Mouse (Mus musculus): ENCODE results near the gene Ccn5. TPM values are rescaled to one million over a fixed set of nuclear protein-coding genes. Genes with fewer than 3 reads are reported as not detected.
A peak's percentile ranks its signal among the peaks of the same experiment; 100 is the strongest.

Ccn5 gene
- polyA plus RNA-seq, 1 experiment from 2014 or later: not detected

DNA sequence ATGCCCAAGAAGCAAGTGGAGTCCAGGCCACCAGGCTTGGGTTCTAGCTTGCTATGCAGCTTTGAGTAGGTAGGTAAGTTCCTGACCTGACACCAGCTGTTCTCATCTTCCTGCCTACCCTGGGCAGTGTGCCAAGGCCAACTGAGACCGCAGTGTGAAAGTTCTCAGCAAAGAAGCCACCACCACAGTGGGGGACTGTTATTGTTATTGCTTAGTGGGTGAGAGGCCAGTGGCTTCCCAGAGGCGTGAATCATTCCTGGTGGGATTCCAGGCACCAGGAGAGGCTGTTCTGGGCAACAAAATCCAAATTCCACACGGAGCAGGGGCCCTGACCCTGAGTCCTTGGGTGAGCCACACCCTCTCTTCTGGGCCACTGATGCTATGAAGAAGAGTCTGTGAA is 19.8 kb upstream of the Ccn5 start:
- Histone ChIP-seq H3K36me3 (replicated peaks; ENCODE audit: control insufficient read depth, insufficient read depth) (no peaks in the 10 kb centered on the region), H3K4me1 (replicated peaks; ENCODE audit: control insufficient read depth, insufficient read depth, low read length) (no peaks in the 10 kb centered on the region), H3K27me3 (ENCODE audit: control insufficient read depth, insufficient read depth, low read length) (no peaks in the 10 kb centered on the region), H3K9me3 (ENCODE audit: control insufficient read depth, low read length) (no peaks in the 10 kb centered on the region), H3K9ac (no peak overlapping the region), H3K4me3 (replicated peaks; ENCODE audit: low read length) (no peak overlapping the region), H3K27ac (no peak overlapping the region), H3K4me2 (replicated peaks) (no peak overlapping the region)
- ATAC-seq (ENCODE audit: low FRiP score): no peak
- 22% methylated on average over 3 of the region's 3 CpGs for WGBS
- no peak for DNase-seq (ENCODE audit: low spot score)

DNA sequence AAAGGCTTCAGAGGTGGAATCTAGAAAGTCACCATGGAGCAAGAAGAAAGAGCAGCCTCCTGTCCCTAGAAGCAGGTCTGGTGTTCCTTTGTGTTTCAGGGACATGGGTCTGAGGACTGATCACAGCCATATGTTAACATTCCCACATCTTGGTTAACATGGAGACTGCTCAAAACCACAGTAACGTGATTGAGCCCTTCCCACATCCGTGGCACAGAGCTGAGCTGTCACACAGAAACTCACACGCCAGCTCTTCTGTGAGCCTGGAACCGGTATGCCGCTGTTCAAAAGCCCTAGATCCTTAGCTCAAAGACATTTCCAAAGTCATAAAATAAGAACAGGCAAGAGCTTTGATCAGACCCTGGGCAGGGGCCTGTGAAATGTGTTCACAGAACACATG is 19.3 kb upstream of the Ccn5 start:
- Histone ChIP-seq H3K27me3 (ENCODE audit: control insufficient read depth, insufficient read depth, low read length) (no peaks in the 10 kb centered on the region), H3K9ac (no peak overlapping the region), H3K4me3 (replicated peaks; ENCODE audit: low read length) (no peak overlapping the region), H3K27ac (no peak overlapping the region), H3K4me1 (replicated peaks; ENCODE audit: control insufficient read depth, insufficient read depth, low read length) (no peaks in the 10 kb centered on the region), H3K4me2 (replicated peaks) (no peak overlapping the region), H3K36me3 (replicated peaks; ENCODE audit: control insufficient read depth, insufficient read depth) (no peaks in the 10 kb centered on the region), H3K9me3 (ENCODE audit: control insufficient read depth, low read length) (no peaks in the 10 kb centered on the region)
- no peak for DNase-seq (ENCODE audit: low spot score)
- ATAC-seq (ENCODE audit: low FRiP score): no peak
- WGBS: 87% methylated on average over 5 of the region's 5 CpGs

DNA sequence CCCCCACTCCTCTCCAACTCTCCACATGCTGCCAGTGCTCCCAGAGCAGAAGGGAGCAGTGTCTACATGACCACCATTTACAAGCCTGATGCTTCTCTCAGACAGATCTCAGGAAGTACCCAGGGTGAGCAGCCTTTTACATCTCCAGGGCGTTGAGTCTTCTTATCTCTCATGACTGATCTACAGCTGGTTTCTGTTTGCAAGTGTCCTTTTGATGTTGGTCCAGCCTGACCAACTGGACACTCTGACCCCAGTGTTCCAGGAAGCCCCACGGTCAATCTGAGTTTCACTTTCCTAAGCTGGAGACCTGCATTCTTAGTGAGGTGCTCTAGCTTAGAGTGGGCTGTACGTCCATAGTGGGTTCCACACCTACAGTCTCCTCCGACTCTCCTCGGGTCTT is 16.8 kb upstream of the Ccn5 start:
- no peaks in the 10 kb centered on the region for H3K4me1 ChIP-seq (replicated peaks; ENCODE audit: control insufficient read depth, insufficient read depth, low read length)
- no peaks in the 10 kb centered on the region for H3K27me3 ChIP-seq (ENCODE audit: control insufficient read depth, insufficient read depth, low read length)
- H3K4me2 ChIP-seq (replicated peaks): no peak overlapping the region
- DNase-seq (ENCODE audit: low spot score) (no peak), ATAC-seq (ENCODE audit: low FRiP score) (no peak)
- no peak overlapping the region for H3K4me3 ChIP-seq (replicated peaks; ENCODE audit: low read length)
- 79% methylated on average over 5 of the region's 5 CpGs for WGBS
- H3K9ac ChIP-seq: no peak overlapping the region
- H3K9me3 ChIP-seq (ENCODE audit: control insufficient read depth, low read length): no peaks in the 10 kb centered on the region
- no peaks in the 10 kb centered on the region for H3K36me3 ChIP-seq (replicated peaks; ENCODE audit: control insufficient read depth, insufficient read depth)
- no peak overlapping the region for H3K27ac ChIP-seq

DNA sequence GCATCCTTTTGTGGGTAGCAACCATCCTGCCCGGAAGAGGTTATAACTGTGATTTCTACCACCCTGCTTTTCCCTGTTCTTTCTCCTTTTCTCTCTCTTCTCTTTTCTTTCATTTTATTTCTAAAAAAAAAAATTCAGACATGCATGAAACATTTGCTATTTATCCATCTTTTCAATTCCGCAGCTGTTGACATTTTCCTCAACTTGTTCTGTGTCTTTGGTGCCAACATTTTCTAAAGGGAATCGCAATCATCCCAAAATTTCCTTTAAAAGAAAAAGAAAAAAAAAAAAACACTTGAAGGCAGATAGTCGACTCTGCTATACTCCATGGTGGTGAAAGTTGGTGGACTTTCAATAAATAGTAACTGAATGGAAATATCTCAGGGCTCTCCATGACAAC is 11.5 kb upstream of the Ccn5 start:
- Histone ChIP-seq H3K9me3 (ENCODE audit: control insufficient read depth, low read length) (no peaks in the 10 kb centered on the region), H3K27me3 (ENCODE audit: control insufficient read depth, insufficient read depth, low read length) (no peaks in the 10 kb centered on the region), H3K4me1 (replicated peaks; ENCODE audit: control insufficient read depth, insufficient read depth, low read length) (no peaks in the 10 kb centered on the region), H3K4me3 (replicated peaks; ENCODE audit: low read length) (no peak overlapping the region), H3K9ac (no peak overlapping the region), H3K27ac (no peak overlapping the region), H3K36me3 (replicated peaks; ENCODE audit: control insufficient read depth, insufficient read depth) (no peaks in the 10 kb centered on the region), H3K4me2 (replicated peaks) (no peak overlapping the region)
- WGBS: 88% methylated on average over 4 of the region's 4 CpGs
- DNase-seq (ENCODE audit: low spot score): no peak
- ATAC-seq (ENCODE audit: low FRiP score): no peak

DNA sequence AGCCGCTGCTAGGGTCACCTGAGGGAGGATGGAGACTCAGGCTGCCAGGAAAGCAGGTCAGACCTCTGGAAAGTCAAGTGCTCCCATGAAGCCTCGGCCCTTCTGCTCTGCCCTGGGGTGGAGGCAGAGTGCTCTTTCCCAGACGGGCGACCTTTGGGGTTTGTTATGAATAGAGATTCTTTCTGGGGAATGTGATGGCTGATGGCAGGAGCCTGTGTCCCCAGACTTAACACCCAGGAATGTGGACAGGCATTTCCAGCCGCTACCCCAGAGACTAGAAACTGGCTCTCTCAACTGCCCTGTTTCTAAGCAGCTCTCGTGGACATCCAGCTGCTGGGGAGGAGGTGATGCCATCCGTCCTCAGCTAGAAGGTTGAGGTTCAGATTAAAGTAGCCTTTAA is 11.0 kb upstream of the Ccn5 start:
- ATAC-seq (ENCODE audit: low FRiP score) (no peak), DNase-seq (ENCODE audit: low spot score) (no peak)
- 67% methylated on average over 7 of the region's 7 CpGs for WGBS
- Histone ChIP-seq H3K4me3 (replicated peaks; ENCODE audit: low read length) (no peak overlapping the region), H3K27me3 (ENCODE audit: control insufficient read depth, insufficient read depth, low read length) (no peaks in the 10 kb centered on the region), H3K9me3 (ENCODE audit: control insufficient read depth, low read length) (no peaks in the 10 kb centered on the region), H3K27ac (no peak overlapping the region), H3K36me3 (replicated peaks; ENCODE audit: control insufficient read depth, insufficient read depth) (no peaks in the 10 kb centered on the region), H3K4me2 (replicated peaks) (no peak overlapping the region), H3K4me1 (replicated peaks; ENCODE audit: control insufficient read depth, insufficient read depth, low read length) (no peaks in the 10 kb centered on the region), H3K9ac (no peak overlapping the region)

DNA sequence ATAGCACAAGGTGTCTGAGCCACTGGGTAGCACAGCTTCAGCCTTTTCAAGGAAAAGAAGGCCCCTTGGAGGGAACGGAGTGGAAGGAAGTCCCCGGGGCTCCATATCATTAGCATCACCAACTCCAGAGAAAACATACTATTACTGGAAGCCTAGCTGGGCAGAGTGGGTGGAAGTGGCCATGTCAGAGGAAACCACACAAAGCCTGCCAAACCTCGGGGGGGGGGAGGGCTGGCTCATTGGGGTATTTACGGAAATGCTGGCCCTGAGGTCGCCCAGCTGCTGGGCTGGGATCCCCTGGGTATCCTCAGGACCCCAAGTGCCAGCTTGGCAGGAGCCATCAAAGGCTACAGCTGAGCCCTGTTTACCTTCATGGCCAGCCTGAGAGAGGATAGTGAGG is 7.6 kb upstream of the Ccn5 start:
- Histone ChIP-seq H3K9ac (no peak overlapping the region), H3K4me1 (replicated peaks; ENCODE audit: control insufficient read depth, insufficient read depth, low read length) (no peaks in the 10 kb centered on the region), H3K4me2 (replicated peaks) (no peak overlapping the region), H3K9me3 (ENCODE audit: control insufficient read depth, low read length) (no peaks in the 10 kb centered on the region), H3K36me3 (replicated peaks; ENCODE audit: control insufficient read depth, insufficient read depth) (no peaks in the 10 kb centered on the region), H3K4me3 (replicated peaks; ENCODE audit: low read length) (no peak overlapping the region), H3K27me3 (ENCODE audit: control insufficient read depth, insufficient read depth, low read length) (no peaks in the 10 kb centered on the region), H3K27ac (no peak overlapping the region)
- DNase-seq (ENCODE audit: low spot score) (no peak), ATAC-seq (ENCODE audit: low FRiP score) (no peak)
- WGBS: 54% methylated on average over 5 of the region's 5 CpGs

DNA sequence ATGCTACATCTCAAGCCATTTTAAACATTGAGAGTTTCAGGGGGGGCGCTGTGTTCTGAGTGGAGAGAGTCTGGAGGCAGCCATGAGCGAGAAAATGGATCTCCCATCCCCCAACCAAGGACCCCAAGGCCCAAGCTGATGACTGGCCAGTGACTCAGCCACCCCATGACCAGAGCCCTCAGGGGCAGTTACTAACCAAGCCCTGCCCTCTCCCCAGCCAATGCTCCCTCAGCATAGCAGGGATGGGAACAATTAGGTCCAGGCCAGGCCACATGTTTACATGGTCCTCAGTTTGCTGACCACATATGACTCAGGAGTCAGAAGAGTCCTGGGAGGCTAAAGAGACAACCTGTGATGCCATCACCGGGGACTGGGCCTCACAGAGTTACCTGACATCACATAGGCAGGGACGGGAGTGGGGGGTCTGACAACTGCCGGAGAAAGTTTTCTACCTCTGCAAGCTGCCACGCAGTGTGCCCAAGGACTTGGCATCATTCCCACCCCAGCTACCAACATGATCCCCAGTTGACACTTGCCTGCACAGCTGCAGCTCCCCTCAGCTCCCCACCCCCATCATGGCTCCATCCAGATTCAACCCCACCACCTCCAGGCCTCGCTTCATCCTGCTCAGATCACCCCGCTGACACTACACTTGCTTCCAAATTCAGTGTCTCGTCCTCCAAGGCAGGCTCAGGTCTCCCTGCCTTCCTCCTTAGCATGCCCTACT is 5.8 kb upstream of the Ccn5 start:
- no peaks in the 10 kb centered on the region for H3K4me1 ChIP-seq (replicated peaks; ENCODE audit: control insufficient read depth, insufficient read depth, low read length)
- no peak overlapping the region for H3K4me3 ChIP-seq (replicated peaks; ENCODE audit: low read length)
- no peaks in the 10 kb centered on the region for H3K27me3 ChIP-seq (ENCODE audit: control insufficient read depth, insufficient read depth, low read length)
- no peaks in the 10 kb centered on the region for H3K9me3 ChIP-seq (ENCODE audit: control insufficient read depth, low read length)
- 87% methylated on average over 9 of the region's 9 CpGs for WGBS
- no peak overlapping the region for H3K4me2 ChIP-seq (replicated peaks)
- DNase-seq (ENCODE audit: low spot score): no peak
- no peak overlapping the region for H3K27ac ChIP-seq
- ATAC-seq (ENCODE audit: low FRiP score): no peak
- no peaks in the 10 kb centered on the region for H3K36me3 ChIP-seq (replicated peaks; ENCODE audit: control insufficient read depth, insufficient read depth)
- no peak overlapping the region for H3K9ac ChIP-seq

DNA sequence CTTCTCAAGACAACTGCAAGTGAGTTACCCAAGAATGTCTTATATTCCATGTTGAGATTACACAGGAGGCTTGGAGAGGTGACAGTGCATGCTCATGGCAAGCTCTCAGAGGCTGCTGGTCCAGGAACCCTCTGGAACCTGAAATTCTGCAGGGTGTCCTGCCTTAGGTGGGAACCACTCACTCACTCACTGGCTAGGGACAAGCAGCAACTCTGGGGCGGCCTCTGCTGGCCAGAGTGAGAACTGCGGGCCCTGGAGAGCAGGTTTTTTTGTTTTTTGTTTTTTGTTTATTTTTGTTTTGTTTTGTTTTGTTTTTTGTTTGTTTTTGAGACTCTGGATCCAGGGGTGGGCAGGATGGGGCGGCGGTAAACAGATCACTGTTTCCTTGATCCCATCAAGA is 2.6 kb downstream of the Ccn5 start:
- Histone ChIP-seq H3K9me3 (ENCODE audit: control insufficient read depth, low read length) (no peaks in the 10 kb centered on the region), H3K27ac (no peak overlapping the region), H3K36me3 (replicated peaks; ENCODE audit: control insufficient read depth, insufficient read depth) (no peaks in the 10 kb centered on the region), H3K9ac (no peak overlapping the region), H3K27me3 (ENCODE audit: control insufficient read depth, insufficient read depth, low read length) (no peaks in the 10 kb centered on the region), H3K4me3 (replicated peaks; ENCODE audit: low read length) (no peak overlapping the region), H3K4me1 (replicated peaks; ENCODE audit: control insufficient read depth, insufficient read depth, low read length) (no peaks in the 10 kb centered on the region), H3K4me2 (replicated peaks) (no peak overlapping the region)
- no peak for ATAC-seq (ENCODE audit: low FRiP score)
- WGBS: 7% methylated on average over 4 of the region's 4 CpGs
- peak; percentile 76 for DNase-seq (ENCODE audit: low spot score)

DNA sequence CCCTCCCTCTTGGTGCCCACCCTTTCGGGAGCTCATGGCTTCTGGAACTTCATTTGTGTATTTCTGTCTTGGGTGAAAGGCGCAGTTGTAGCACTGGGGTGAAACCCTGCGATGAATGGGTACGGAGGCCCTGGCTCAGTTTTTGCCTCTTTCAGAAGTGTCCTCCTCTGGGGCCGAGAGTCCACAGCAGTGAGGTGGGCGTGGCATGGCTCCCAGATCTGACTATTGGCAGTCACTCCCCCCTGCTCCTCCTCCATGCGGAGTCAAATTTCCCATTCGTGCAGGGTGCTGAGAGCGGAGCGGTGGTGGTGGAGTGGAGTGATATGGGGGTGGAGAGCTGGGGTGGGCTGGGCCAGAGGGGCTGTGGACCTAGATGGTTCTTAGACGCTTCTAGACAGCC is 3.1 kb downstream of the Ccn5 start:
- H3K27me3 ChIP-seq (ENCODE audit: control insufficient read depth, insufficient read depth, low read length): no peaks in the 10 kb centered on the region
- no peaks in the 10 kb centered on the region for H3K4me1 ChIP-seq (replicated peaks; ENCODE audit: control insufficient read depth, insufficient read depth, low read length)
- H3K4me2 ChIP-seq (replicated peaks): peak overlapping the region; percentile 17; the same call in 1 of the 2 replicates
- no peak overlapping the region for H3K27ac ChIP-seq
- ATAC-seq (ENCODE audit: low FRiP score) (no peak), DNase-seq (ENCODE audit: low spot score) (no peak)
- WGBS: 22% methylated on average over 11 of the region's 11 CpGs
- no peak overlapping the region for H3K9ac ChIP-seq
- H3K9me3 ChIP-seq (ENCODE audit: control insufficient read depth, low read length): no peaks in the 10 kb centered on the region
- H3K36me3 ChIP-seq (replicated peaks; ENCODE audit: control insufficient read depth, insufficient read depth): no peaks in the 10 kb centered on the region
- no peak overlapping the region for H3K4me3 ChIP-seq (replicated peaks; ENCODE audit: low read length)

DNA sequence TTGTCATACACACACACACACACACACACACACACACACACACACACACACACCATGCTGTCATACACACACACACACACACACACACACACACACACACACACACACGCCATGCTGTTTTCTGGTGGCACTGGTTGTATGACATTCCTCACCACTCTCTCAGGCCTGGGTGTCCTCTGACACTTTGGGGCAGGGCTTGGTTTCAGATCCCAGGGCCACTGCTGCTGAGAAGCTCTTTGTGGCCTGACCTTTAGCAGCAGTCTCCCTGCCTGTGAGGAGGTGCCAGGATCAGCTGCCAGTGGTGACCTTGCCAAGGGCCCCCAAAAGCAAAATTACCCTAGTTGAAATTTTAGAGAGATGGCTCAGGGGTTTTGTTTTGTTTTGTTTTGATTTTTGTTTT is 5.2 kb downstream of the Ccn5 start:
- ATAC-seq (ENCODE audit: low FRiP score) (no peak), DNase-seq (ENCODE audit: low spot score) (no peak)
- Histone ChIP-seq H3K4me2 (replicated peaks) (no peak overlapping the region), H3K4me1 (replicated peaks; ENCODE audit: control insufficient read depth, insufficient read depth, low read length) (no peaks in the 10 kb centered on the region), H3K9ac (no peak overlapping the region), H3K9me3 (ENCODE audit: control insufficient read depth, low read length) (no peaks in the 10 kb centered on the region), H3K36me3 (replicated peaks; ENCODE audit: control insufficient read depth, insufficient read depth) (no peaks in the 10 kb centered on the region), H3K27ac (no peak overlapping the region), H3K27me3 (ENCODE audit: control insufficient read depth, insufficient read depth, low read length) (no peaks in the 10 kb centered on the region), H3K4me3 (replicated peaks; ENCODE audit: low read length) (no peak overlapping the region)
- 100% methylated on average over 1 of the region's 1 CpGs for WGBS
